Mouse (Mus musculus): Measurements from ENCODE around the gene Clec4b1.
"Not testable (repeated sequence)": the region's sequence is repeated elsewhere in the genome, so short reads cannot be mapped to it uniquely, and the experiment has no call there.

GRCm38 (mm10) chr6:123106128-123106527 lies 56.4 kb downstream of the Clec4b1 start, which contains the start of gene Clec4a2:
- TF ChIP-seq POLR2A (IDR thresholded peaks at IDR 0.05; ENCODE audit: control insufficient read depth, low read depth, low read length); CTCF (IDR thresholded peaks at IDR 0.05; ENCODE audit: control insufficient read depth, insufficient read depth, insufficient replicate concordance, low read depth, low read length): not testable (repeated sequence)

Data from testis, adult 2 months (tissue).